Mouse (Mus musculus): ENCODE data around the gene Gipc3. TPM values are rescaled to one million over a fixed set of nuclear protein-coding genes. Genes with fewer than 3 reads are reported as not detected.

Gipc3 gene
- total and polyA plus RNA-seq, 3 experiments = 0.08 to 0.09 TPM; not detected in 1

GRCm38 (mm10) chr10:81290698-81291460 is 52.2 kb downstream of the Gipc3 start:
- no peak for TF ChIP-seq BHLHE40 (IDR thresholded peaks at IDR 0.05; ENCODE audit: low read depth, low read length)
- no peak for TF ChIP-seq USF1 (IDR thresholded peaks at IDR 0.05; ENCODE audit: low read depth, low read length)
- TF ChIP-seq MXI1 (IDR thresholded peaks at IDR 0.05; ENCODE audit: low read depth, low read length) = no peak
- no peak for TF ChIP-seq UBTF (IDR thresholded peaks at IDR 0.05; ENCODE audit: low read depth, low read length)
- TF ChIP-seq SMC3 (IDR thresholded peaks at IDR 0.05; ENCODE audit: low read depth, low read length) = no peak
- TF ChIP-seq HCFC1 (IDR thresholded peaks at IDR 0.05; ENCODE audit: low read depth, low read length) = no peak
- TF ChIP-seq ZMIZ1 (IDR thresholded peaks at IDR 0.05; ENCODE audit: low read depth, low read length) = no peak
- no peak for TF ChIP-seq TCF12 (IDR thresholded peaks at IDR 0.05; ENCODE audit: low read depth, low read length)
- no peak for TF ChIP-seq MAZ (IDR thresholded peaks at IDR 0.05; ENCODE audit: low read depth, low read length)
- TF ChIP-seq ZNF384 (IDR thresholded peaks at IDR 0.05; ENCODE audit: low read depth, low read length) = no peak
- no peak for TF ChIP-seq EP300 (IDR thresholded peaks at IDR 0.05; ENCODE audit: low read length)
- Histone ChIP-seq H3K9ac (ENCODE audit: insufficient read depth, low read depth) (no peak overlapping the region), H3K79me2 (replicated peaks; ENCODE audit: control insufficient read depth, extremely low read depth, insufficient read depth, poor library complexity, severe bottlenecking) (peaks cover 26% of the 10 kb centered on the region), H3K4me3 (replicated peaks in 1 of 3; ENCODE audit: low read depth in 2 of 3, low read length in 2 of 3, poor library complexity in 1 of 3) (no peak overlapping the region), H3K36me3 (replicated peaks in 1 of 2; ENCODE audit: control insufficient read depth in 1 of 2, insufficient read depth in 1 of 2, low read length in 1 of 2) (peaks cover 0 to 15% of the 10 kb centered on the region in 2 experiments), H3K27ac (ENCODE audit: insufficient read depth, low read depth) (no peak overlapping the region), H3K9me3 (replicated peaks; ENCODE audit: low read length) (no peaks in the 10 kb centered on the region), H3K4me2 (ENCODE audit: insufficient read depth, low read depth, poor library complexity, severe bottlenecking) (no peak overlapping the region), H3K27me3 (replicated peaks) (no peaks in the 10 kb centered on the region), H3K4me1 (ENCODE audit: control insufficient read depth in 1 of 2, insufficient read depth in 2 of 2) (peaks cover 12 to 63% of the 10 kb centered on the region in 2 experiments)
- DNase-seq (ENCODE audit: extremely low read depth) = no peak
- dilution Hi-C loops (cut with MboI; ENCODE audit: extremely low pct_ligation_motif_present, extremely low pct_unique_long_range_greater_than_20kb, low sequenced_read_pairs) (no loop called here), in situ Hi-C loops (cut with MboI; ENCODE audit: low pct_ligation_motif_present, low pct_unique_long_range_greater_than_20kb, low sequenced_read_pairs) (loop anchor here (5.0 kb wide), 1 partner anchor 51 kb away; the partner anchor contains the start of gene Gipc3)

GRCm38 (mm10) chr10:81289811-81290210 is 53.3 kb downstream of the Gipc3 start:
- no peak overlapping the region for H3K9ac ChIP-seq (ENCODE audit: insufficient read depth, low read depth)
- H3K9me3 ChIP-seq (replicated peaks; ENCODE audit: low read length) = no peaks in the 10 kb centered on the region
- in situ Hi-C loops (cut with MboI; ENCODE audit: low pct_ligation_motif_present, low pct_unique_long_range_greater_than_20kb, low sequenced_read_pairs) = loop anchor here (5.0 kb wide), 2 partner anchors 52 to 93 kb away; partner anchors contain the start of gene Gipc3
- H3K36me3 ChIP-seq (replicated peaks in 1 of 2; ENCODE audit: control insufficient read depth in 1 of 2, insufficient read depth in 1 of 2, low read length in 1 of 2) = peaks cover 0 to 5% of the 10 kb centered on the region in 2 experiments
- H3K4me3 ChIP-seq (replicated peaks in 1 of 3; ENCODE audit: low read depth in 2 of 3, low read length in 2 of 3, poor library complexity in 1 of 3) = no peak overlapping the region
- H3K4me2 ChIP-seq (ENCODE audit: insufficient read depth, low read depth, poor library complexity, severe bottlenecking) = no peak overlapping the region
- peaks cover 16% of the 10 kb centered on the region for H3K79me2 ChIP-seq (replicated peaks; ENCODE audit: control insufficient read depth, extremely low read depth, insufficient read depth, poor library complexity, severe bottlenecking)
- H3K27ac ChIP-seq (ENCODE audit: insufficient read depth, low read depth) = no peak overlapping the region
- no peak for TF ChIP-seq GABPA (IDR thresholded peaks at IDR 0.05; ENCODE audit: insufficient replicate concordance, low read depth, low read length)
- TF ChIP-seq RAD21 (IDR thresholded peaks at IDR 0.05; ENCODE audit: low read depth, low read length) = no peak
- dilution Hi-C loops (cut with MboI; ENCODE audit: extremely low pct_ligation_motif_present, extremely low pct_unique_long_range_greater_than_20kb, low sequenced_read_pairs) = no loop called here
- H3K4me1 ChIP-seq (ENCODE audit: control insufficient read depth in 1 of 2, insufficient read depth in 2 of 2) = peaks cover 7 to 57% of the 10 kb centered on the region in 2 experiments
- peaks cover 7% of the 10 kb centered on the region for H3K27me3 ChIP-seq (replicated peaks)
- no peak for DNase-seq (ENCODE audit: extremely low read depth)
